Mouse (Mus musculus) heart, embryonic 10.5 days (tissue): ENCODE measurements around the gene Rab5b. TPM values are rescaled to one million over a fixed set of nuclear protein-coding genes. Genes with fewer than 3 reads are reported as not detected.

Source experiments
- DNase-seq: peaks from one replicate; pipeline ENCODE4 v3.0.0-alpha.2; 2017; ENCODE audit warnings: low spot score
- H3K27ac ChIP-seq: fragments of 300-500 bp; sonication (generic); 2 replicates; pipeline ENCODE4 v1.5.1; 2016; ENCODE audit warnings: mild to moderate bottlenecking
- H3K27me3 ChIP-seq: fragments of 300-500 bp; sonication (generic); 2 replicates; pipeline ENCODE4 v1.6.1; 2016; ENCODE audit warnings: mild to moderate bottlenecking; ENCODE audit not compliant: poor library complexity, insufficient read depth, severe bottlenecking
- H3K36me3 ChIP-seq: fragments of 300-500 bp; sonication (generic); 2 replicates; pipeline ENCODE4 v1.6.1; 2016; ENCODE audit warnings: mild to moderate bottlenecking, moderate library complexity
- H3K4me1 ChIP-seq: fragments of 300-500 bp; sonication (generic); 2 replicates; pipeline ENCODE4 v1.6.1; 2016; ENCODE audit warnings: mild to moderate bottlenecking
- H3K4me3 ChIP-seq: fragments of 300-500 bp; sonication (generic); 2 replicates; pipeline ENCODE4 v1.5.1; 2016; ENCODE audit warnings: mild to moderate bottlenecking, moderate library complexity
- H3K9me3 ChIP-seq: fragments of 300-500 bp; sonication (generic); 2 replicates; pipeline ENCODE4 v1.6.1; 2016; ENCODE audit warnings: mild to moderate bottlenecking, moderate library complexity
- WGBS: fragments of 180-500 bp; shearing (Covaris S2); methylation state at CpG from one replicate; pipeline ENCODE4 v1.1.7; 2016; 5-methylcytosine and 5-hydroxymethylcytosine counted together
- polyA plus RNA-seq: library from polyadenylated mRNA; unstranded; fragments of >200 nt; fragmentation: Nextera tagmentation; extraction: Ambion mirVana; gene quantifications from 2 replicates; pipeline ENCODE4 v1.2.1, GENCODE M21; 2016

The Rab5b gene
- polyA plus RNA-seq, 1 experiment from 2014 or later = 66.2 TPM

- DNase-seq = no peak
- 1% methylated on average over 9 of the region's 9 CpGs for WGBS
- peak overlapping the region; percentile 84 for H3K27ac ChIP-seq
- H3K36me3 ChIP-seq = peaks cover 14% of the 10 kb centered on the region
- peak overlapping the region; percentile 88 for H3K4me3 ChIP-seq
- peaks cover 14% of the 10 kb centered on the region; the same call in 1 of the 2 replicates for H3K4me1 ChIP-seq
- H3K27me3 ChIP-seq = peaks cover 20% of the 10 kb centered on the region; the same call in 1 of the 2 replicates
- no peaks in the 10 kb centered on the region for H3K9me3 ChIP-seq
These were observed 21.5 kb downstream of the Rab5b start for GRCm38 (mm10) chr10:128674469-128675008.

GRCm38 (mm10) chr10:128673763-128674468 is 22.1 kb downstream of the Rab5b start, which contains the start of gene Suox:
Gene Suox (minus strand): TSS chr10:128674073.
- DNase-seq = peak; percentile 96
- peaks cover 9% of the 10 kb centered on the region; the same call in 1 of the 2 replicates for H3K36me3 ChIP-seq
- under 1% methylated on average over 57 of the region's 60 CpGs for WGBS
- H3K27ac ChIP-seq = peak within 1 kb of the TSS; percentile 84
- no peaks in the 10 kb centered on the region for H3K9me3 ChIP-seq
- peaks cover 16% of the 10 kb centered on the region for H3K4me1 ChIP-seq
- peak within 1 kb of the TSS; percentile 88 for H3K4me3 ChIP-seq
- H3K27me3 ChIP-seq = peaks cover 20% of the 10 kb centered on the region; the same call in 1 of the 2 replicates

GRCm38 (mm10) chr10:128671148-128671547 is 24.9 kb downstream of the Rab5b start:
- H3K4me1 ChIP-seq = peaks cover 22% of the 10 kb centered on the region
- WGBS = 90% methylated on average over 9 of the region's 9 CpGs
- no peak for DNase-seq
- peaks cover 20% of the 10 kb centered on the region; the same call in 1 of the 2 replicates for H3K27me3 ChIP-seq
- H3K36me3 ChIP-seq = peaks cover 9% of the 10 kb centered on the region; the same call in 1 of the 2 replicates
- H3K4me3 ChIP-seq = no peak overlapping the region
- no peaks in the 10 kb centered on the region for H3K9me3 ChIP-seq
- no peak overlapping the region for H3K27ac ChIP-seq

- H3K27me3 ChIP-seq = peaks cover 20% of the 10 kb centered on the region; the same call in 1 of the 2 replicates
- no peak for DNase-seq
- H3K36me3 ChIP-seq = peaks cover 9% of the 10 kb centered on the region; the same call in 1 of the 2 replicates
- H3K9me3 ChIP-seq = no peaks in the 10 kb centered on the region
- WGBS = 1% methylated on average over 42 of the region's 42 CpGs
- H3K4me1 ChIP-seq = peaks cover 19% of the 10 kb centered on the region
- peak overlapping the region; percentile 88 for H3K4me3 ChIP-seq
- peak overlapping the region; percentile 88 for H3K27ac ChIP-seq
These were observed 27.0 kb downstream of the Rab5b start for GRCm38 (mm10) chr10:128668790-128669672.

GRCm38 (mm10) chr10:128665806-128666205 is 30.3 kb downstream of the Rab5b start:
- Histone ChIP-seq H3K9me3 (no peaks in the 10 kb centered on the region), H3K27ac (no peak overlapping the region), H3K36me3 (peaks cover under 1% of the 10 kb centered on the region; the same call in 1 of the 2 replicates), H3K27me3 (peaks cover 7% of the 10 kb centered on the region; the same call in 1 of the 2 replicates), H3K4me3 (no peak overlapping the region), H3K4me1 (peaks cover 7% of the 10 kb centered on the region)
- DNase-seq = no peak
- 85% methylated on average over 2 of the region's 2 CpGs for WGBS

GRCm38 (mm10) chr10:128665307-128665706 is 30.8 kb downstream of the Rab5b start:
- 74% methylated on average over 3 of the region's 3 CpGs for WGBS

GRCm38 (mm10) chr10:128664808-128665207 is 31.3 kb downstream of the Rab5b start:
- Histone ChIP-seq H3K9me3 (no peaks in the 10 kb centered on the region), H3K36me3 (no peaks in the 10 kb centered on the region), H3K4me3 (no peak overlapping the region), H3K4me1 (peaks cover 8% of the 10 kb centered on the region), H3K27ac (no peak overlapping the region), H3K27me3 (no peaks in the 10 kb centered on the region)
- 71% methylated on average over 3 of the region's 3 CpGs for WGBS
- DNase-seq = no peak

More at GRCm38 (mm10) chr10:128665307-128665706, 30.8 kb downstream of the Rab5b start:
- DNase-seq = no peak
- Histone ChIP-seq H3K27me3 (peaks cover 2% of the 10 kb centered on the region; the same call in 1 of the 2 replicates), H3K9me3 (no peaks in the 10 kb centered on the region), H3K36me3 (no peaks in the 10 kb centered on the region), H3K4me3 (no peak overlapping the region), H3K4me1 (peaks cover 7% of the 10 kb centered on the region), H3K27ac (no peak overlapping the region)

- H3K4me3 ChIP-seq = no peak overlapping the region
- H3K27ac ChIP-seq = no peak overlapping the region
- no peaks in the 10 kb centered on the region for H3K27me3 ChIP-seq
- no peaks in the 10 kb centered on the region for H3K9me3 ChIP-seq
- H3K4me1 ChIP-seq = peaks cover 9% of the 10 kb centered on the region
- no peaks in the 10 kb centered on the region for H3K36me3 ChIP-seq
- DNase-seq = no peak
- 49% methylated on average over 5 of the region's 5 CpGs for WGBS
These were observed 32.4 kb downstream of the Rab5b start for GRCm38 (mm10) chr10:128663441-128664220.

GRCm38 (mm10) chr10:128662465-128662864 is 33.6 kb downstream of the Rab5b start:
- Histone ChIP-seq H3K9me3 (no peaks in the 10 kb centered on the region), H3K27me3 (no peaks in the 10 kb centered on the region), H3K27ac (no peak overlapping the region), H3K36me3 (no peaks in the 10 kb centered on the region), H3K4me3 (no peak overlapping the region), H3K4me1 (0 out of 2 replicates have a peak, but pooled peaks cover 6% of the 10 kb centered on the region)
- DNase-seq = no peak

- 32% methylated on average over 9 of the region's 9 CpGs for WGBS
- H3K27ac ChIP-seq = 0 out of 2 replicates have a peak overlapping the region, but pooled peaks have one; percentile 23
- no peaks in the 10 kb centered on the region for H3K36me3 ChIP-seq
- DNase-seq = no peak
- H3K9me3 ChIP-seq = no peaks in the 10 kb centered on the region
- no peak overlapping the region; the same call in 1 of the 2 replicates for H3K4me3 ChIP-seq
- no peaks in the 10 kb centered on the region for H3K27me3 ChIP-seq
- H3K4me1 ChIP-seq = peaks cover 10% of the 10 kb centered on the region
These were observed 36.6 kb downstream of the Rab5b start for GRCm38 (mm10) chr10:128659490-128659889.

GRCm38 (mm10) chr10:128657844-128658243 is 38.2 kb downstream of the Rab5b start:
- H3K27ac ChIP-seq = no peak overlapping the region
- no peak for DNase-seq
- 54% methylated on average over 9 of the region's 9 CpGs for WGBS
- H3K4me3 ChIP-seq = no peak overlapping the region
- no peaks in the 10 kb centered on the region for H3K27me3 ChIP-seq
- no peaks in the 10 kb centered on the region for H3K36me3 ChIP-seq
- H3K4me1 ChIP-seq = peaks cover 10% of the 10 kb centered on the region
- H3K9me3 ChIP-seq = no peaks in the 10 kb centered on the region

- Histone ChIP-seq H3K27me3 (no peaks in the 10 kb centered on the region), H3K4me3 (no peak overlapping the region), H3K4me1 (peaks cover 10% of the 10 kb centered on the region), H3K9me3 (no peaks in the 10 kb centered on the region), H3K27ac (no peak overlapping the region), H3K36me3 (no peaks in the 10 kb centered on the region)
- DNase-seq = no peak
- WGBS = 76% methylated on average over 1 of the region's 1 CpGs
These were observed 39.3 kb downstream of the Rab5b start for GRCm38 (mm10) chr10:128656731-128657130.
